Mouse (Mus musculus): Measurements from ENCODE around the gene Clasp1.

Gene Clasp1

GRCm38 (mm10) chr1:118658716-118659115 is 269.9 kb downstream of the Clasp1 start:
- DNase-seq (ENCODE audit: low read depth) = no peak

- DNase-seq (ENCODE audit: low read depth) = peak; percentile 70
Measured at GRCm38 (mm10) chr1:118660880-118661465, 272.1 kb downstream of the Clasp1 start.
